Mouse (Mus musculus) heart, embryonic 13.5 days (tissue): ENCODE measurements around the gene Lck. TPM values are rescaled to one million over a fixed set of nuclear protein-coding genes. Genes with fewer than 3 reads are reported as not detected.

ENCODE experiments used
- ATAC-seq: fragments of 200-750 bp; cut with Nextera tagmentation; 2 replicates; pipeline ENCODE4 v1.8.0; 2017; ENCODE audit warnings: moderate TSS enrichment; ENCODE audit not compliant: insufficient number of reproducible peaks, low FRiP score, low TSS enrichment; ENCODE audit errors: extremely low read depth
- H3K27ac ChIP-seq: fragments of 300-500 bp; sonication (generic); replicated peaks from 2 replicates; pipeline ENCODE4 v1.5.1; 2015; ENCODE audit warnings: moderate library complexity, mild to moderate bottlenecking, inconsistent platforms
- H3K27me3 ChIP-seq: fragments of 300-500 bp; sonication (generic); replicated peaks from 2 replicates; pipeline ENCODE4 v1.6.1; 2015; ENCODE audit warnings: mild to moderate bottlenecking, inconsistent platforms
- H3K36me3 ChIP-seq: fragments of 300-500 bp; sonication (generic); 2 replicates; pipeline ENCODE4 v1.6.1; 2015; ENCODE audit warnings: mild to moderate bottlenecking, inconsistent platforms
- H3K4me1 ChIP-seq: fragments of 300-500 bp; sonication (generic); 2 replicates; pipeline ENCODE4 v1.6.1; 2015; ENCODE audit warnings: inconsistent platforms
- H3K4me2 ChIP-seq: fragments of 300-500 bp; sonication (generic); 2 replicates; pipeline ENCODE4 v1.6.1; 2015; ENCODE audit warnings: inconsistent platforms, mild to moderate bottlenecking, moderate library complexity
- H3K4me3 ChIP-seq: fragments of 300-500 bp; sonication (generic); 2 replicates; pipeline ENCODE4 v1.5.1; 2015; ENCODE audit warnings: moderate library complexity, mild to moderate bottlenecking, inconsistent platforms
- H3K9ac ChIP-seq: fragments of 300-500 bp; sonication (generic); 2 replicates; pipeline ENCODE4 v1.6.1; 2015; ENCODE audit warnings: inconsistent platforms, mild to moderate bottlenecking, moderate library complexity
- H3K9me3 ChIP-seq: fragments of 300-500 bp; sonication (generic); 2 replicates; pipeline ENCODE4 v1.6.1; 2016; ENCODE audit warnings: inconsistent platforms
- WGBS: fragments of 180-500 bp; shearing (Covaris S2); methylation state at CpG from one replicate; pipeline ENCODE4 v1.1.7; 2015; ENCODE audit warnings: mixed read lengths; 5-methylcytosine and 5-hydroxymethylcytosine counted together
- polyA plus RNA-seq: library from polyadenylated mRNA; unstranded; fragments of >200 nt; fragmentation: Nextera tagmentation; extraction: Ambion mirVana; gene quantifications from 2 replicates; pipeline ENCODE4 v1.2.1, GENCODE M21; 2015

The Lck gene
- polyA plus RNA-seq, 1 experiment from 2014 or later, result 7.0 TPM

- H3K27ac ChIP-seq, result peak overlapping the region; percentile 95
- peaks cover 41% of the 10 kb centered on the region for H3K36me3 ChIP-seq
- peak overlapping the region; percentile 100 for H3K9ac ChIP-seq
- ATAC-seq, result peak; percentile 20; the same call in 1 of the 2 replicates
- peaks cover 51% of the 10 kb centered on the region for H3K4me1 ChIP-seq
- H3K27me3 ChIP-seq, result no peaks in the 10 kb centered on the region
- H3K4me2 ChIP-seq, result peak overlapping the region; percentile 71
- H3K4me3 ChIP-seq, result peak overlapping the region; percentile 99
- H3K9me3 ChIP-seq, result no peaks in the 10 kb centered on the region
- under 1% methylated on average over 37 of the region's 57 CpGs for WGBS
These were observed 59.5 kb downstream of the Lck start for GRCm38 (mm10) chr4:129513891-129514290.

GRCm38 (mm10) chr4:129513086-129513767 is 60.2 kb downstream of the Lck start, which contains the start of gene Marcksl1:
Marcksl1 (plus strand) TSS chr4:129513581.
- H3K36me3 ChIP-seq, result peaks cover 35% of the 10 kb centered on the region
- peak within 1 kb of the TSS; percentile 100 for H3K9ac ChIP-seq
- no peaks in the 10 kb centered on the region for H3K9me3 ChIP-seq
- H3K27me3 ChIP-seq, result no peaks in the 10 kb centered on the region
- peak within 1 kb of the TSS; percentile 95 for H3K27ac ChIP-seq
- peak within 1 kb of the TSS; percentile 99 for H3K4me3 ChIP-seq
- peak within 1 kb of the TSS; percentile 71 for H3K4me2 ChIP-seq
- ATAC-seq, result peak; percentile 74; the same call in 1 of the 2 replicates
- H3K4me1 ChIP-seq, result peaks cover 57% of the 10 kb centered on the region
- 4% methylated on average over 47 of the region's 47 CpGs for WGBS

- peaks cover 60% of the 10 kb centered on the region for H3K4me1 ChIP-seq
These were observed 61.9 kb downstream of the Lck start for GRCm38 (mm10) chr4:129511413-129512096.

GRCm38 (mm10) chr4:129510723-129511412 is 62.6 kb downstream of the Lck start:
- Histone ChIP-seq H3K4me3 (no peak overlapping the region), H3K4me2 (no peak overlapping the region), H3K36me3 (peaks cover 12% of the 10 kb centered on the region), H3K9ac (no peak overlapping the region), H3K9me3 (no peaks in the 10 kb centered on the region), H3K27ac (0 out of 2 replicates have a peak overlapping the region, but pooled peaks have one; percentile 5), H3K4me1 (peaks cover 57% of the 10 kb centered on the region), H3K27me3 (no peaks in the 10 kb centered on the region)
- ATAC-seq, result no peak
- WGBS, result 64% methylated on average over 6 of the region's 6 CpGs

More at GRCm38 (mm10) chr4:129511413-129512096, 61.9 kb downstream of the Lck start:
- Histone ChIP-seq H3K36me3 (peaks cover 18% of the 10 kb centered on the region), H3K9ac (0 out of 2 replicates have a peak overlapping the region, but pooled peaks have one; percentile 13), H3K4me3 (no peak overlapping the region), H3K9me3 (no peaks in the 10 kb centered on the region), H3K4me2 (no peak overlapping the region), H3K27ac (peak overlapping the region; percentile 5; the same call in 1 of the 2 replicates), H3K27me3 (no peaks in the 10 kb centered on the region)
- 61% methylated on average over 6 of the region's 6 CpGs for WGBS
- ATAC-seq, result no peak

GRCm38 (mm10) chr4:129509650-129510049 is 63.8 kb downstream of the Lck start:
- no peak for ATAC-seq
- H3K9me3 ChIP-seq, result no peaks in the 10 kb centered on the region
- 55% methylated on average over 3 of the region's 3 CpGs for whole genome bisulfite sequencing

GRCm38 (mm10) chr4:129508834-129509600 is 64.4 kb downstream of the Lck start:
- Histone ChIP-seq H3K4me3 (no peak overlapping the region), H3K27me3 (no peaks in the 10 kb centered on the region), H3K4me2 (no peak overlapping the region), H3K9me3 (no peaks in the 10 kb centered on the region), H3K4me1 (peaks cover 51% of the 10 kb centered on the region), H3K36me3 (no peaks in the 10 kb centered on the region), H3K9ac (0 out of 2 replicates have a peak overlapping the region, but pooled peaks have one; percentile 13), H3K27ac (no peak overlapping the region)
- WGBS, result 63% methylated on average over 15 of the region's 15 CpGs
- no peak for ATAC-seq

More at GRCm38 (mm10) chr4:129509650-129510049, 63.8 kb downstream of the Lck start:
- 0 out of 2 replicates have a peak overlapping the region, but pooled peaks have one; percentile 10 for H3K9ac ChIP-seq
- peaks cover 45% of the 10 kb centered on the region for H3K4me1 ChIP-seq
- no peak overlapping the region for H3K4me3 ChIP-seq
- H3K27ac ChIP-seq, result no peak overlapping the region
- H3K4me2 ChIP-seq, result no peak overlapping the region
- no peaks in the 10 kb centered on the region for H3K36me3 ChIP-seq
- no peaks in the 10 kb centered on the region for H3K27me3 ChIP-seq

GRCm38 (mm10) chr4:129508237-129508515 is 65.3 kb downstream of the Lck start:
- H3K4me3 ChIP-seq, result no peak overlapping the region
- peaks cover 58% of the 10 kb centered on the region for H3K4me1 ChIP-seq
- H3K4me2 ChIP-seq, result peak overlapping the region; percentile 9; the same call in 1 of the 2 replicates
- 29% methylated on average over 3 of the region's 3 CpGs for WGBS
- peak overlapping the region; percentile 28 for H3K9ac ChIP-seq
- ATAC-seq, result no peak; the same call in 1 of the 2 replicates
- H3K9me3 ChIP-seq, result no peaks in the 10 kb centered on the region
- H3K27ac ChIP-seq, result peak overlapping the region; percentile 53
- H3K27me3 ChIP-seq, result no peaks in the 10 kb centered on the region
- no peaks in the 10 kb centered on the region for H3K36me3 ChIP-seq

GRCm38 (mm10) chr4:129507434-129508236 is 65.8 kb downstream of the Lck start:
- Histone ChIP-seq H3K4me2 (peak overlapping the region; percentile 9; the same call in 1 of the 2 replicates), H3K4me3 (no peak overlapping the region), H3K9me3 (no peaks in the 10 kb centered on the region), H3K27ac (peak overlapping the region; percentile 36; the same call in 1 of the 2 replicates), H3K27me3 (no peaks in the 10 kb centered on the region), H3K4me1 (peaks cover 59% of the 10 kb centered on the region), H3K9ac (peak overlapping the region; percentile 28; the same call in 1 of the 2 replicates), H3K36me3 (no peaks in the 10 kb centered on the region)
- no peak for ATAC-seq
- WGBS, result 52% methylated on average over 10 of the region's 10 CpGs

- H3K9ac ChIP-seq, result no peak overlapping the region
- peaks cover 56% of the 10 kb centered on the region for H3K4me1 ChIP-seq
- WGBS, result 80% methylated on average over 3 of the region's 3 CpGs
- no peaks in the 10 kb centered on the region for H3K36me3 ChIP-seq
- H3K27ac ChIP-seq, result no peak overlapping the region
- no peak overlapping the region for H3K4me3 ChIP-seq
- no peaks in the 10 kb centered on the region for H3K9me3 ChIP-seq
- no peak overlapping the region for H3K4me2 ChIP-seq
- H3K27me3 ChIP-seq, result no peaks in the 10 kb centered on the region
- ATAC-seq, result no peak
These were observed 67.9 kb downstream of the Lck start for GRCm38 (mm10) chr4:129505511-129505910.

- Histone ChIP-seq H3K27ac (peak overlapping the region; percentile 53), H3K9me3 (no peaks in the 10 kb centered on the region), H3K36me3 (no peaks in the 10 kb centered on the region), H3K4me1 (peaks cover 58% of the 10 kb centered on the region), H3K4me2 (no peak overlapping the region), H3K27me3 (no peaks in the 10 kb centered on the region), H3K9ac (peak overlapping the region; percentile 58), H3K4me3 (no peak overlapping the region)
- ATAC-seq, result no peak
- 58% methylated on average over 11 of the region's 11 CpGs for WGBS
These were observed 70.5 kb downstream of the Lck start for GRCm38 (mm10) chr4:129502901-129503444.
